Mouse (Mus musculus) heart, embryonic 15.5 days (tissue): ENCODE results near the gene Zfp810. TPM values are rescaled to one million over a fixed set of nuclear protein-coding genes. Genes with fewer than 3 reads are reported as not detected.
A peak's percentile ranks its signal among the peaks of the same experiment; 100 is the strongest.

Experiments
- ATAC-seq: fragments of 200-750 bp; cut with Nextera tagmentation; replicated peaks from 2 replicates; pipeline ENCODE4 v1.8.0; 2017; ENCODE audit warnings: low read depth, moderate TSS enrichment; ENCODE audit not compliant: insufficient number of reproducible peaks, insufficient read depth, low FRiP score
- H3K27ac ChIP-seq: fragments of 300-500 bp; sonication (generic); 2 replicates; pipeline ENCODE4 v1.5.1; 2015; ENCODE audit warnings: mild to moderate bottlenecking, inconsistent platforms
- H3K27me3 ChIP-seq: fragments of 300-500 bp; sonication (generic); 2 replicates; pipeline ENCODE4 v1.6.1; 2015; ENCODE audit warnings: inconsistent platforms
- H3K36me3 ChIP-seq: fragments of 300-500 bp; sonication (generic); 2 replicates; pipeline ENCODE4 v1.6.1; 2015; ENCODE audit warnings: mild to moderate bottlenecking, inconsistent platforms
- H3K4me1 ChIP-seq: fragments of 300-500 bp; sonication (generic); replicated peaks from 2 replicates; pipeline ENCODE4 v1.6.1; 2015; ENCODE audit warnings: inconsistent platforms
- H3K4me2 ChIP-seq: fragments of 300-500 bp; sonication (generic); 2 replicates; pipeline ENCODE4 v1.6.1; 2015; ENCODE audit warnings: inconsistent platforms, mild to moderate bottlenecking, moderate library complexity
- H3K4me3 ChIP-seq: fragments of 300-500 bp; sonication (generic); 2 replicates; pipeline ENCODE4 v1.5.1; 2015; ENCODE audit warnings: mild to moderate bottlenecking, inconsistent platforms
- H3K9ac ChIP-seq: fragments of 300-500 bp; sonication (generic); 2 replicates; pipeline ENCODE4 v1.6.1; 2015; ENCODE audit warnings: mild to moderate bottlenecking, inconsistent platforms
- H3K9me3 ChIP-seq: fragments of 300-500 bp; sonication (generic); replicated peaks from 2 replicates; pipeline ENCODE4 v1.6.1; 2016; ENCODE audit warnings: inconsistent platforms
- WGBS: fragments of 180-500 bp; shearing (Covaris S2); methylation state at CpG from one replicate; pipeline ENCODE4 v1.1.7; 2015; ENCODE audit warnings: mixed read lengths; 5-methylcytosine and 5-hydroxymethylcytosine counted together
- polyA plus RNA-seq: library from polyadenylated mRNA; unstranded; fragments of >200 nt; fragmentation: Nextera tagmentation; extraction: Ambion mirVana; gene quantifications from 2 replicates; pipeline ENCODE4 v1.2.1, GENCODE M21; 2015

The Zfp810 gene
- polyA plus RNA-seq, 1 experiment from 2014 or later: 10.8 TPM

- Histone ChIP-seq H3K9ac (peak within 1 kb of the TSS; percentile 71), H3K4me2 (peak within 1 kb of the TSS; percentile 72), H3K4me3 (peak within 1 kb of the TSS; percentile 69), H3K27ac (peak within 1 kb of the TSS; percentile 53), H3K9me3 (no peaks in the 10 kb centered on the region), H3K36me3 (peaks cover 14% of the 10 kb centered on the region; the same call in 1 of the 2 replicates), H3K4me1 (no peaks in the 10 kb centered on the region), H3K27me3 (no peaks in the 10 kb centered on the region)
- WGBS: 1% methylated on average over 35 of the region's 35 CpGs
- ATAC-seq: peak; percentile 95
These were observed 48.0 kb downstream of the Zfp810 start, which contains the start of gene Zfp599 for GRCm38 (mm10) chr9:22259184-22260091. TSS of gene Zfp599 (minus strand) at chr9:22259895.

- 76% methylated on average over 8 of the region's 8 CpGs for WGBS
- Histone ChIP-seq H3K27ac (no peak overlapping the region), H3K9me3 (peaks cover 5% of the 10 kb centered on the region; the same call in 1 of the 2 replicates), H3K4me1 (no peaks in the 10 kb centered on the region), H3K4me3 (peak overlapping the region; percentile 69), H3K9ac (peak overlapping the region; percentile 71), H3K4me2 (peak overlapping the region; percentile 72), H3K36me3 (peaks cover 19% of the 10 kb centered on the region), H3K27me3 (no peaks in the 10 kb centered on the region)
- no peak for ATAC-seq
These were observed 48.7 kb downstream of the Zfp810 start for GRCm38 (mm10) chr9:22258784-22259183.

GRCm38 (mm10) chr9:22256579-22256978 is 50.9 kb downstream of the Zfp810 start:
- Histone ChIP-seq H3K4me2 (no peak overlapping the region), H3K27ac (no peak overlapping the region), H3K36me3 (peaks cover 38% of the 10 kb centered on the region), H3K4me3 (no peak overlapping the region), H3K27me3 (no peaks in the 10 kb centered on the region), H3K9me3 (peaks cover 11% of the 10 kb centered on the region; the same call in 1 of the 2 replicates), H3K4me1 (no peaks in the 10 kb centered on the region), H3K9ac (no peak overlapping the region)
- no peak for ATAC-seq
- WGBS: 82% methylated on average over 4 of the region's 4 CpGs

GRCm38 (mm10) chr9:22244242-22244641 is 63.2 kb downstream of the Zfp810 start:
- Histone ChIP-seq H3K4me2 (no peak overlapping the region), H3K36me3 (peaks cover 88% of the 10 kb centered on the region), H3K9me3 (peaks cover 11% of the 10 kb centered on the region; the same call in 1 of the 2 replicates), H3K9ac (no peak overlapping the region), H3K27me3 (no peaks in the 10 kb centered on the region), H3K4me3 (no peak overlapping the region), H3K4me1 (no peaks in the 10 kb centered on the region), H3K27ac (no peak overlapping the region)
- WGBS: 92% methylated on average over 2 of the region's 2 CpGs
- ATAC-seq: no peak

GRCm38 (mm10) chr9:22240001-22240400 is 67.4 kb downstream of the Zfp810 start:
- Histone ChIP-seq H3K4me1 (no peaks in the 10 kb centered on the region), H3K9ac (no peak overlapping the region), H3K27ac (no peak overlapping the region), H3K4me2 (no peak overlapping the region), H3K4me3 (no peak overlapping the region), H3K27me3 (no peaks in the 10 kb centered on the region), H3K9me3 (no peaks in the 10 kb centered on the region), H3K36me3 (peaks cover 93% of the 10 kb centered on the region)
- no peak for ATAC-seq
- 97% methylated on average over 4 of the region's 4 CpGs for WGBS

GRCm38 (mm10) chr9:22230556-22230955 is 76.9 kb downstream of the Zfp810 start:
- Histone ChIP-seq H3K4me2 (no peak overlapping the region), H3K27me3 (no peaks in the 10 kb centered on the region), H3K4me1 (peaks cover 17% of the 10 kb centered on the region), H3K36me3 (peaks cover 10% of the 10 kb centered on the region), H3K9ac (no peak overlapping the region), H3K4me3 (no peak overlapping the region), H3K27ac (no peak overlapping the region), H3K9me3 (no peaks in the 10 kb centered on the region)
- ATAC-seq: no peak

- Histone ChIP-seq H3K36me3 (peaks cover 6% of the 10 kb centered on the region), H3K4me1 (peaks cover 17% of the 10 kb centered on the region), H3K9ac (no peak overlapping the region), H3K4me2 (no peak overlapping the region), H3K27me3 (no peaks in the 10 kb centered on the region), H3K27ac (no peak overlapping the region), H3K9me3 (no peaks in the 10 kb centered on the region), H3K4me3 (no peak overlapping the region)
- 79% methylated on average over 3 of the region's 3 CpGs for WGBS
- ATAC-seq: no peak
These were observed 77.4 kb downstream of the Zfp810 start for GRCm38 (mm10) chr9:22230061-22230460.

GRCm38 (mm10) chr9:22229386-22230026 is 77.9 kb downstream of the Zfp810 start:
- 80% methylated on average over 7 of the region's 7 CpGs for WGBS
- Histone ChIP-seq H3K9ac (no peak overlapping the region), H3K27ac (no peak overlapping the region), H3K9me3 (no peaks in the 10 kb centered on the region), H3K36me3 (peaks cover 3% of the 10 kb centered on the region; the same call in 1 of the 2 replicates), H3K27me3 (no peaks in the 10 kb centered on the region), H3K4me2 (no peak overlapping the region), H3K4me1 (peaks cover 17% of the 10 kb centered on the region), H3K4me3 (no peak overlapping the region)
- no peak for ATAC-seq

- Histone ChIP-seq H3K4me3 (peak overlapping the region; percentile 81), H3K4me2 (peak overlapping the region; percentile 76), H3K9me3 (no peaks in the 10 kb centered on the region), H3K27me3 (no peaks in the 10 kb centered on the region), H3K4me1 (peaks cover 10% of the 10 kb centered on the region; the same call in 1 of the 2 replicates), H3K36me3 (no peaks in the 10 kb centered on the region), H3K27ac (peak overlapping the region; percentile 99), H3K9ac (no peak overlapping the region)
- ATAC-seq: peak; percentile 38; the same call in 1 of the 2 replicates
- 51% methylated on average over 15 of the region's 15 CpGs for WGBS
These were observed 80.6 kb downstream of the Zfp810 start for GRCm38 (mm10) chr9:22226846-22227245.
